Mouse (Mus musculus): Measurements from ENCODE around the gene Tiam1.

DNA sequence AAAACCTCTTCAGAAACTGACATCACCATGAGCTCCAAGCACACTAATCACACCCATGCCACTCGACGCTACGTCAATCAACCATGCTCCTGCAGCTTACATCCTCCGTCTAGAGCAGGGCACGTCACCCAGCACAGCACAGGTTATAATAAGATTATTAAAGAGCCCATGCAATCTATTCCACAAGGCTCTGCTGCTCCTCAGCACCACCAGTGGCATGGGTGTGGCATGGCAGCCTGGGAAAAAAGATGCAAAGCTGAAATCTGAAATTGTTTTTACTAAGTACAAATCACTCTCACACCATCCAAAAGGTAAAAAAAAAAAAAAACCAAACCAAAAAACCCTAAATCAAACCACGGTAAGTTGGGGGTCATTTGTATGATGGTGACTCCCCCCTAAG lies 135.1 kb downstream of the Tiam1 start:
- TF ChIP-seq CTCF (IDR thresholded peaks at IDR 0.05; ENCODE audit: low read depth, low read length) (no peak), POLR2A (IDR thresholded peaks at IDR 0.05; ENCODE audit: extremely low read depth, insufficient read depth, low read length) (no peak)
